Mouse (Mus musculus) hindbrain, embryonic 12.5 days (tissue): Measurements from ENCODE around the gene Ankef1. TPM values are rescaled to one million over a fixed set of nuclear protein-coding genes. Genes with fewer than 3 reads are reported as not detected.
A peak's percentile ranks its signal among the peaks of the same experiment; 100 is the strongest.

Experiments used
- ATAC-seq: fragments of 200-750 bp; cut with Nextera tagmentation; 2 replicates; pipeline ENCODE4 v1.8.0; 2017; ENCODE audit warnings: moderate TSS enrichment; ENCODE audit not compliant: low FRiP score
- H3K27ac ChIP-seq: fragments of 300-500 bp; sonication (generic); 2 replicates; pipeline ENCODE4 v1.5.1; 2016; ENCODE audit warnings: mild to moderate bottlenecking
- H3K27me3 ChIP-seq: fragments of 300-500 bp; sonication (generic); 2 replicates; pipeline ENCODE4 v1.6.1; 2016; ENCODE audit warnings: mild to moderate bottlenecking
- H3K36me3 ChIP-seq: fragments of 300-500 bp; sonication (generic); 2 replicates; pipeline ENCODE4 v1.6.1; 2016; ENCODE audit warnings: mild to moderate bottlenecking
- H3K4me1 ChIP-seq: fragments of 300-500 bp; sonication (generic); 2 replicates; pipeline ENCODE4 v1.6.1; 2016
- H3K4me2 ChIP-seq: fragments of 300-500 bp; sonication (generic); replicated peaks from 2 replicates; pipeline ENCODE4 v1.6.1; 2016; ENCODE audit warnings: mild to moderate bottlenecking
- H3K4me3 ChIP-seq: fragments of 300-500 bp; sonication (generic); 2 replicates; pipeline ENCODE4 v1.5.1; 2016; ENCODE audit warnings: mild to moderate bottlenecking
- H3K9ac ChIP-seq: fragments of 300-500 bp; sonication (generic); 2 replicates; pipeline ENCODE4 v1.6.1; 2016; ENCODE audit warnings: mild to moderate bottlenecking, moderate library complexity
- H3K9me3 ChIP-seq: fragments of 300-500 bp; sonication (generic); replicated peaks from 2 replicates; pipeline ENCODE4 v1.6.1; 2016; ENCODE audit warnings: mild to moderate bottlenecking
- WGBS: fragments of 180-500 bp; shearing (Covaris S2); methylation state at CpG from one replicate; pipeline ENCODE4 v1.1.7; 2016; 5-methylcytosine and 5-hydroxymethylcytosine counted together
- polyA plus RNA-seq: library from polyadenylated mRNA; unstranded; fragments of >200 nt; fragmentation: Nextera tagmentation; extraction: Ambion mirVana; gene quantifications from 2 replicates; pipeline ENCODE4 v1.2.1, GENCODE M21; 2016

The Ankef1 gene
- polyA plus RNA-seq, 1 experiment from 2014 or later = 1.1 TPM

DNA sequence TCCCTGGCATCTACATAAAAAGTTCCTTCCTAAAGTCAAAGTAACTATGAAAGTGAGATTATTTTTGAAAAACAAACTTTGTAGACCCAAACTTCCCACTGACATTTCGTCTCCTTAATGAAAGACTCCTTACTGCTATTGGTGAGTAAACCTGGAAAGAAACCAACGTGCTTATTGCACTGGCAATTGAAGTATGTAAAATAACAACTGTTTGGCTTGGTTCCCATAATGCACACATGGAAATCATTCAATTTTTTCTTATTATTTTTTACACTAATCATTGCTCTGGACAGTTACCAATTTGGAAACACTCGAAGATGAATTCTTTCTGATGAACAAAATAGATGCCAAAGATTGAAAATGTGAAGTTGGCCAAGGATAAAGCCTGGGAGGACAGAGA lies 12.1 kb downstream of the Ankef1 start:
- Histone ChIP-seq H3K9ac (no peak overlapping the region), H3K9me3 (no peaks in the 10 kb centered on the region), H3K36me3 (no peaks in the 10 kb centered on the region), H3K4me2 (no peak overlapping the region), H3K4me3 (no peak overlapping the region), H3K27ac (no peak overlapping the region), H3K27me3 (peaks cover 3% of the 10 kb centered on the region; the same call in 1 of the 2 replicates), H3K4me1 (peaks cover 6% of the 10 kb centered on the region; the same call in 1 of the 2 replicates)
- 83% methylated on average over 3 of the region's 3 CpGs for WGBS
- no peak for ATAC-seq

DNA sequence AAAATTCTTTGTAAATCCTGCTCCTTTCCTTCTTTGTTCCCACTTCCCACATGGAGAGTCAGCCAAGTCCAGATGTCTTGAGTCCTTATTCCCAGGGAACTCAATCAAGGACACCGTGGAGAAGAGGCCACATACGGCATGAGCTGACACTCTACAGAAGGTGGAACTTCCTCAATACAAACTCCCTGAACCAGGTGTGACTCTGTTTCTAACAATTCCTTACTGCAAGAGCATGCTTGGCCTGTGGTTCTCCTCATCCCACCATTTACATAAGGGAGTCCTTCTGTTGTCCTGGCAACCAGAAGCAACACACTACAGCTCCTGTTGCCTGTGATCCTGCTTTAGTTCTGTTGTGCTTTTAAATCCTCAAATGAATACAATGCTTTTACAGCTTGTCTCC lies 13.8 kb downstream of the Ankef1 start:
- H3K27ac ChIP-seq = no peak overlapping the region
- H3K4me2 ChIP-seq = no peak overlapping the region

DNA sequence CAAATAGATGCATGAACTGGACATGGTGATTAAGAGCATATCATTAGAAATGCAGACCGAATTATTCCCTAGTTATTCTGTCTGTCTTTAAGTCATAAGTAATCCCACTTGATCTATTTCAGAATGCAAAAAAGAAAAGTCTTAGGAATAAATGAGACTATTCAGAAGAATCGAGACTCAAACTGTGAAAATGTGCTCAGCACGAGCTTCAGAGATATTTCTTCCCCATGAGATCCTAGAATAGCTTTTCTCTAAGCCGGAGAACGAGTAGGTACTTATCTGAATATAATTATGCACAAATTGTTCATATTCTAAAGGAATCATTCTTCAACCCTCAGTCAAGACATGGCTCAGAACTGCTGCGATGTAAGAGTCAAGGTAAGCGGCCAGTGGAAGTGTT lies 27.2 kb downstream of the Ankef1 start:
- 79% methylated on average over 7 of the region's 7 CpGs for WGBS
- Histone ChIP-seq H3K27ac (no peak overlapping the region), H3K9ac (no peak overlapping the region), H3K4me1 (no peaks in the 10 kb centered on the region), H3K4me3 (no peak overlapping the region), H3K36me3 (no peaks in the 10 kb centered on the region), H3K9me3 (no peaks in the 10 kb centered on the region), H3K4me2 (no peak overlapping the region), H3K27me3 (no peaks in the 10 kb centered on the region)
- no peak for ATAC-seq

More for the DNA sequence above, 13.8 kb downstream of the Ankef1 start:
- peaks cover 3% of the 10 kb centered on the region; the same call in 1 of the 2 replicates for H3K27me3 ChIP-seq
- 71% methylated on average over 2 of the region's 2 CpGs for WGBS
- no peak overlapping the region for H3K4me3 ChIP-seq
- peaks cover 6% of the 10 kb centered on the region; the same call in 1 of the 2 replicates for H3K4me1 ChIP-seq
- H3K9me3 ChIP-seq = no peaks in the 10 kb centered on the region
- no peaks in the 10 kb centered on the region for H3K36me3 ChIP-seq
- no peak for ATAC-seq
- no peak overlapping the region for H3K9ac ChIP-seq

DNA sequence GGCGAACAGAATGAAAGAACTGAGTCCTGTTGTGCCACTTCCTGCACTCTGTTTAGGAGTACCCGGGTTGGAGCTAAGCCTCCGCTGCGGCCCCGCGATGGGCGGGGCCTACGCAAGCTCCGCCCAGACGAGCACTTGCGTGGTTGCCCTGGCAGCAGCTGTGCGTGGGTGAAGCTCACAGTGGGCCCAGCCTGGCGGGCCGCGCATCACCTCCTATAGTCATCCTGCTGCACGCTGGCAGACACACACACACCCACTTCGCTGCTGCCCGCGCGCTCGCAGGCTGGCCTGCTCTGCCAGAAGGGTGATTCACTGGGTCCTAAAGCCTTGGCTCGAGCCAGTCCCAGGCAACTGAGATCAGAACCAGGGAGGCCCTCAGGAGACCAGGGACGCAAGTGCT lies 30.3 kb downstream of the Ankef1 start:
- under 1% methylated on average over 23 of the region's 23 CpGs for WGBS
- Histone ChIP-seq H3K27me3 (no peaks in the 10 kb centered on the region), H3K4me1 (no peaks in the 10 kb centered on the region), H3K4me2 (peak overlapping the region; percentile 62), H3K9ac (peak overlapping the region; percentile 62), H3K27ac (0 out of 2 replicates have a peak overlapping the region, but pooled peaks have one; percentile 64), H3K36me3 (no peaks in the 10 kb centered on the region), H3K9me3 (no peaks in the 10 kb centered on the region), H3K4me3 (peak overlapping the region; percentile 51)
- peak; percentile 100 for ATAC-seq

DNA sequence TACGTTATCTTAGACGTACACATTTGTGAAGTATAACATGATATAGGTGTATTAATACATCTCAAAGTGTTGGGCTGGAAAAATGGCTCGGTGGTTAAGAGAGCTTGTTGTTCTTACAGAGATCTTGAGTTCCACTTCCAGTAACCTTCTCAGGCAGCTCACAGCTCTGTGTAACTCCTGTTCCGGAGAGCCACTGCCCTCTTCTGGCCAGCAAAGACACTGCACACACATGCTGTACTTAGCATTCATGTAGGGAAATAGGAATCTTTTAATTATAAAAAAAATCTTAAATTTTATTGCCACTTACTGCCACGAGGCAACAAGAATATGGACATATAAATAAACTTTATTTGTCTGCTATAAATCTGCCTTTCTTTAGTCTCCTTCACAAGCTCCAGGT lies 56.3 kb downstream of the Ankef1 start:
- H3K27me3 ChIP-seq = no peaks in the 10 kb centered on the region
- WGBS = 70% methylated on average over 5 of the region's 5 CpGs
- no peak overlapping the region for H3K4me2 ChIP-seq
- no peaks in the 10 kb centered on the region for H3K9me3 ChIP-seq
- no peak for ATAC-seq
- no peak overlapping the region for H3K27ac ChIP-seq
- no peak overlapping the region for H3K4me3 ChIP-seq
- no peak overlapping the region for H3K9ac ChIP-seq
- H3K4me1 ChIP-seq = no peaks in the 10 kb centered on the region
- no peaks in the 10 kb centered on the region for H3K36me3 ChIP-seq

DNA sequence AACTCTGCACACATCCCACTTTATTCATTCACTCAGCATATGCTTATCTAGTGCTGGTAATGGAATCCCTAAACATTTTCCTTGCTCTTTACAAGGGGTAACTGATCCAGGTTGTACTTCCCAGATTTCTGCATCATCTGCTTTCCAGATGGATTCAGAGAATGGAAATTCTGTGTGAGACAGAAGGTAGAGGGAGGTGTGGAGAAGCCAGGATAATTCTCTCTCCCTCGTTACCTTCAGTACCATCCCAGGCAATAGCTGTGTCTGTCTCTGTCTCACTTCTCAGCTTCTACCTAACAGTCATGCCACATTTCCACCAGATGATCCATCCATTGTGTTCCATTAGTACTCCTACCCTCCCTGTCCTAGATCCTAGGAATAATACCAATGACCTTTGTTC lies 60.6 kb downstream of the Ankef1 start:
- Histone ChIP-seq H3K4me1 (no peaks in the 10 kb centered on the region), H3K4me2 (no peak overlapping the region), H3K27me3 (no peaks in the 10 kb centered on the region), H3K4me3 (no peak overlapping the region), H3K9ac (no peak overlapping the region), H3K27ac (no peak overlapping the region), H3K36me3 (no peaks in the 10 kb centered on the region), H3K9me3 (no peaks in the 10 kb centered on the region)
- 82% methylated on average over 1 of the region's 1 CpGs for WGBS
- ATAC-seq = no peak

DNA sequence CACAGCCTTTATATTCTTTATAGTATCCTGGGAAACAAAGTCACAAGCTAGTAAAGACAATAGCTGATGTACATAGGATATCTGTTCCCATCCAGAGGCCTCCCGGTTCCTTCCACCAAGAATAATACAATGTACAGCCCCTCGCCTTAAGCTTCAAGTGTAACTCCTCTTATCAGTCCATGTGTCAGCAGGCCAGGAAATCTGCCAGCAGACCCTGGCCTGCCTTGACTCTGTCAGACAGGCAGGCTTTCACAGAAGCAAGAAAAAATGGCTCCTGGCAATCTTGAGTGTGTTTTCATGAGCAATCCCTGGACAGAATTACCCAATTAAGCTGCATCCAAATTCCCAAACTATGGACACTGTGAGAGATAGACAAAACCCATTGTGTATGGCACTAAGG lies 69.1 kb downstream of the Ankef1 start:
- no peaks in the 10 kb centered on the region for H3K9me3 ChIP-seq
- H3K27ac ChIP-seq = no peak overlapping the region
- no peak for ATAC-seq
- no peaks in the 10 kb centered on the region for H3K27me3 ChIP-seq
- no peak overlapping the region for H3K4me2 ChIP-seq
- H3K4me3 ChIP-seq = no peak overlapping the region
- no peaks in the 10 kb centered on the region for H3K4me1 ChIP-seq
- H3K9ac ChIP-seq = no peak overlapping the region
- 69% methylated on average over 2 of the region's 2 CpGs for WGBS
- no peaks in the 10 kb centered on the region for H3K36me3 ChIP-seq

DNA sequence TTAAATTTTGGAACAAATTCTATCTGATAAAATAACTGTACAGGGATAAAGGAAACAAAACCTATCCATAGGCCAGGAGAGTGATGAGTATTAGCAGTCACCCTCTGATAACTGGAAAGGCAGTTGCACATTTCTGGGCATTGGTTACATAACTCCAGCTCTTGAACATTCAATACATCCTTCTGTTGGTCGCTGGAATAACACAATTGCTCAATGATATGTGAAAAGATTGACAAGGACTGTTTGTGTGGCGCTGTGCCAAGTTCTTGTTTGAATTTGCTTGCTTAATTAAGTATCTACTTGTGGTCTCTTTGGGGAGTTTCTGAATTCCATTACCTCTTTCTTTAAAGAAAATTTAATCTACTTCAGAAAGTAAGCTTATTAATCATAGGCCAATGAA lies 81.1 kb downstream of the Ankef1 start:
- H3K4me1 ChIP-seq = no peaks in the 10 kb centered on the region
- no peak for ATAC-seq
- H3K9ac ChIP-seq = no peak overlapping the region
- H3K4me3 ChIP-seq = no peak overlapping the region
- no peaks in the 10 kb centered on the region for H3K36me3 ChIP-seq
- H3K4me2 ChIP-seq = no peak overlapping the region
- no peaks in the 10 kb centered on the region for H3K27me3 ChIP-seq
- WGBS = 52% methylated on average over 2 of the region's 2 CpGs
- no peak overlapping the region for H3K27ac ChIP-seq
- H3K9me3 ChIP-seq = no peaks in the 10 kb centered on the region

DNA sequence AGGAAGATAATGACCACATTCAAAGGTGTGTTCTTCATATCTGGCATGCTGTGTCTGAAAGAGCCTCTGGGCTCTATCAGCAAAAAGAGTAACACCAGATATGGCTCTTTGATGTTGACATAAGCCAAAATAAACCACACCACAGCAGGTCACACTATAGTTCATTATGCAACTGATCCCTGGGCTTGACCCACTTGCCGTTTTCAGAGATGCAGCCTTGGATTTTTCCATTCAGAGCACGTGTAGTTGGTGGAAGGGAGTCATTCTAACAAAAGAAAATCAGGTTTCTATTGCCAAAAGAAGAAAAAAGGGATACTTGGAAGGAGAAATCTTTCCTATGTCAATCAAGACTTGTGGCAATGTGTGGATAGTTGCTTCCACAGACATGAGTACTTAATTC lies 87.1 kb downstream of the Ankef1 start:
- no peaks in the 10 kb centered on the region for H3K9me3 ChIP-seq
- H3K27ac ChIP-seq = no peak overlapping the region
- no peaks in the 10 kb centered on the region for H3K4me1 ChIP-seq
- H3K4me3 ChIP-seq = no peak overlapping the region
- H3K4me2 ChIP-seq = no peak overlapping the region
- H3K9ac ChIP-seq = no peak overlapping the region
- WGBS = 38% methylated on average over 2 of the region's 2 CpGs
- no peaks in the 10 kb centered on the region for H3K36me3 ChIP-seq
- ATAC-seq = no peak
- H3K27me3 ChIP-seq = no peaks in the 10 kb centered on the region

DNA sequence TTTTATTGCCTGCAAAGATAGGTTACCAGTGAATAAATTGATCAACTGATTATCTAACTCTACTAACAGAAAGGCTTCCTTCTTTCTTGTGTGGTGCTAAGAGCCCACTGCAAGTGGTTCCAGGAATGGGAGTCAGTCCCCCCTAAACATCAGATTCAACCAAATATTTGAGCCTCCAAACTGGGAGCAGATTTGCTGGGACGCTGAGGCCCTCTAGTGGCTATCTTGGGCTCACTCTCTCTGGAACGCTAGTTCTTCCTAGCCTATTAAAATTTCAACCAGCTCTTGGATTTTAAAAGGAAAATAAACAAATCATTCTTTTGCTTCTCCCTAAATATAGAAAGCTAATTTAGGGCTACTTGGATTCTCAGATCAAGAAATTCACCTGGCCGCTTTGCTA lies 94.7 kb downstream of the Ankef1 start:
- Histone ChIP-seq H3K36me3 (no peaks in the 10 kb centered on the region), H3K4me2 (no peak overlapping the region), H3K9me3 (no peaks in the 10 kb centered on the region), H3K27me3 (no peaks in the 10 kb centered on the region), H3K27ac (no peak overlapping the region), H3K9ac (no peak overlapping the region), H3K4me3 (no peak overlapping the region), H3K4me1 (no peaks in the 10 kb centered on the region)
- WGBS = 23% methylated on average over 3 of the region's 3 CpGs
- no peak for ATAC-seq

DNA sequence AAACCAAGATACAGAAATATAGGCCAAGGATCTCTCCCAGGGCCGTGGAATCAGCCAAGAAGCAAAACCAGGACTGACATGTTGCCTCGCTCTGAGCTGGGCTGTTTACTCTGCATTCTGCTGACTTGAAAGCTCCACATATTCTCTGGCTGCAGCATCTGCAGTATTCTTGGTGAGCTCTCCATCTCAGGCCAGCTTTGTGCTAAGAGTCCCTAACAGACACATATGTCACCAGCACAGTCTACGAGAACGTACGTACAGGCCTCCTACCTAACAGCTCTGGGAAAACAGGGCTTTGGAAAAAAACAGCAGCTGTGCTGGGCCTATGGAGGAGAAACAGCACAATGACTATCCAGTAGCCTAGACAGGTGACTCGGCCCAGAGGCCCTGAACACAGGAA lies 97.0 kb downstream of the Ankef1 start:
- Histone ChIP-seq H3K4me1 (no peaks in the 10 kb centered on the region), H3K27me3 (no peaks in the 10 kb centered on the region), H3K27ac (no peak overlapping the region), H3K36me3 (no peaks in the 10 kb centered on the region), H3K9me3 (no peaks in the 10 kb centered on the region), H3K4me3 (no peak overlapping the region), H3K4me2 (no peak overlapping the region), H3K9ac (no peak overlapping the region)
- no peak for ATAC-seq
- WGBS = 80% methylated on average over 6 of the region's 6 CpGs

DNA sequence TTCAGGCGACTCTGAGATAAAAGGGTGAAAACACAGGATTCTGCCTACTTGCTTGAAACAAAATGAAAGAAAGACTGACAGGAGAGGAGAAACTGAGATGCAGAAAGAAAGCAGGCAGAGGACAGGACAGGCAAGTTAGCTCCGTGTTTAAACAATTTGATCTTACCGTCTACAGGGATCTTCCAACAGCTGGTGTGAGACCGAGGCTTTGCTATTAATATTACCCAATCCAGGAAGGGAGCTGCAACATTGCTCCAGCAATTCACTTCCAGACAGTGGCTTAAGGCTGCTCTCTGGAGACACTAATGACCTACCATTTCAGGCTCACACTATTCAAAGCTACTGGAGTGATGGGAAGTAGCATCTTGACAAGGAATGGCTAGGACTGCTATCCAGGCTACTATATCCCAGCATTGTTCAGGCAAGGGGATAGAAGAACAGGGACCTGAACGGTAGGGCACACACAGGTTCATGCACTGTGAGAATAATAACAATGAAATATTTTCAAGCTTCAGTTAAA lies 99.0 kb downstream of the Ankef1 start:
- H3K4me3 ChIP-seq = no peak overlapping the region
- WGBS = 86% methylated on average over 5 of the region's 5 CpGs
- H3K9me3 ChIP-seq = no peaks in the 10 kb centered on the region
- no peak overlapping the region for H3K4me2 ChIP-seq
- no peaks in the 10 kb centered on the region for H3K36me3 ChIP-seq
- H3K9ac ChIP-seq = no peak overlapping the region
- H3K27me3 ChIP-seq = no peaks in the 10 kb centered on the region
- no peak for ATAC-seq
- H3K4me1 ChIP-seq = no peaks in the 10 kb centered on the region
- no peak overlapping the region for H3K27ac ChIP-seq

DNA sequence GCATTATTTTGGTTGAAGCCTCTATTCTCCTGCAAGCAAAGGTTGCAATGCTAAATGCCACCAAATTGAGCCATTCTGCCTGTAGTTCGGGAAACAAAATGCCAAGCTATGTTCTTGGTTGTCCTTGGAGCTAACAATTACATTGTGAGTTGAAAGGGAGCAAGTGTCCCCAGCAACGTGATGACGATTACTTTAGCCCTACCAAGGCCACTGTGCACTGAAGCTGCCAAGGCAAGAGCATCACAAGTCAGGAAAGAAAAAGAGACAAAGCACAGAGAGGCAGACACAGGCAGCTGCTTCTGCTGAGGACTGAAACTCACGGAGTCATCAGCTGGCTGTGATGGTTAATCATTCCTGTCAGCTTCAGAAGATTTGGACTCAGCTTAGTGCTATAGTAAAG lies 99.5 kb downstream of the Ankef1 start:
- Histone ChIP-seq H3K4me2 (no peak overlapping the region), H3K4me3 (no peak overlapping the region), H3K27ac (no peak overlapping the region), H3K9me3 (no peaks in the 10 kb centered on the region), H3K27me3 (no peaks in the 10 kb centered on the region), H3K4me1 (no peaks in the 10 kb centered on the region), H3K36me3 (no peaks in the 10 kb centered on the region), H3K9ac (no peak overlapping the region)
- no peak for ATAC-seq
- WGBS = 62% methylated on average over 4 of the region's 4 CpGs
